ENCODE assay signal across 10 mouse cellular contexts in the genomic region with DNA sequence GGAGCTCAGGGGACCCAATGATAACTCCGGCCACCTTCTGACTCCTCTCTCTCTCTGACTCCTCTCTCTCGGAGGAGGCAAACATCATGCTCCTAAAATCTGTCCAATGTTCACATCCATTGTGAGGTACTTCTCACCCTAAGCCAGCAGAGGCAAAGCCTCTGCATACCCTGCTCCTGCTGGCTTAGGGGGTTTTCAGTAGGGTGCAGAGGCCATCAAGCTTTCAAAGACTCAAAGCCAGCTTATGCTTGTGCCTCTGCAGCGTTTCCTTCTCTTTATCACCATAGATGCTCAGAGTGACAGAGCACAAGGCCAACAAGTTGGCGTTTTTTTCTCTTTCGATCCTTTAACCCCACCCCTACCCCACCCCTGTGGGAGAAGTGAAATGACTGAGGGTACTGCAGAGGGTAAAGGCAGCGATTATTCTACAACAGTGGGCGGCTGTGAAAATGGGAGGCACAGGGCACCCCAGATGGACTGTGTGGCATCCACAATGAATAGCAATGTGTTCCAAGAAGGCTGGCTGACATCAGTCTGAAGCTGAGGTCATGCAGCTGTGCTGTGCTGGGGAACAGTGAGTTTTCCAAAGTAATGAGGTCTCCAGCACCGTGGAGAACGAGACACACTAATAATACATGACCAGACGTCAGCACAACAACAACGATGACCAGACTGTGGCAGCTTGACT. TPM values are rescaled to one million over a fixed set of nuclear protein-coding genes. Genes with fewer than 3 reads are reported as not detected.
DNase-seq lines count a peak whose midpoint lies in the region; ATAC-seq and TF ChIP-seq lines count a peak whose summit lies in the region.
"Had no signal": no experiment of that assay in that cellular context is flagged by ENCODE, and none has a peak within 500 bp of the region (broad histone marks: within the 10 kb centered on the region; RNA-seq: fewer than 3 reads in every experiment).

No protein-coding gene starts in this region.

- no peak for TF ChIP-seq POLR2A in lung, adult 2 months (IDR thresholded peaks at IDR 0.05; ENCODE audit: borderline replicate concordance, extremely low read depth, low read depth, low read length)

- no peak overlapping the region for H3K27ac ChIP-seq in forebrain, embryonic 10.5 days
- no peak overlapping the region for H3K27ac ChIP-seq in forebrain, embryonic 16.5 days (ENCODE audit: low read length)
- no peak overlapping the region; the same call in 1 of the 2 replicates for H3K27ac ChIP-seq in lung, embryonic 15.5 days
- H3K27ac ChIP-seq in stomach, embryonic 14.5 days (ENCODE audit: low read length), result no peak overlapping the region
- H3K27ac ChIP-seq: macrophage had no signal

- peaks cover 81% of the 10 kb centered on the region for H3K36me3 ChIP-seq in forebrain, embryonic 10.5 days (replicated peaks)
- peaks cover 5% of the 10 kb centered on the region for H3K36me3 ChIP-seq in forebrain, embryonic 16.5 days (ENCODE audit: control insufficient read depth, insufficient read depth)
- peaks cover 71% of the 10 kb centered on the region for H3K36me3 ChIP-seq in lung, embryonic 15.5 days
- peaks cover 46% of the 10 kb centered on the region for H3K36me3 ChIP-seq in stomach, embryonic 14.5 days (ENCODE audit: control insufficient read depth, insufficient read depth, low read length)

- DNase-seq in forebrain, embryonic 10.5 days (ENCODE audit: extremely low spot score, low spot score), result peak; percentile 12
- DNase-seq in lung, adult 2 months, result no peak
- DNase-seq in layer of hippocampus, adult 8-10 months (ENCODE audit: low spot score in 2 of 2), result peak; percentile 48
- no peak for DNase-seq in spleen, postnatal 4 days (ENCODE audit: low spot score in 2 of 2)
- DNase-seq: adrenal gland, postnatal 36 days had no signal

- no peak for ATAC-seq in forebrain, embryonic 16.5 days
- peak; percentile 13; the same call in 1 of the 2 replicates for ATAC-seq in lung, embryonic 15.5 days (ENCODE audit: borderline replicate concordance, extremely low read depth, low FRiP score, low TSS enrichment)
- ATAC-seq in stomach, embryonic 14.5 days (ENCODE audit: insufficient number of reproducible peaks, insufficient read depth, low FRiP score, low read depth), result peak; percentile 46; the same call in 1 of the 2 replicates
- ATAC-seq in megakaryocyte, adult 5-6 weeks (ENCODE audit: poor library complexity, severe bottlenecking), result no peak

- no peak for TF ChIP-seq CTCF in lung, adult 2 months (IDR thresholded peaks at IDR 0.05; ENCODE audit: insufficient read depth, low read length)

- H3K9ac ChIP-seq in forebrain, embryonic 16.5 days (replicated peaks; ENCODE audit: low read depth, low read length), result no peak overlapping the region
- no peak overlapping the region for H3K9ac ChIP-seq in lung, embryonic 15.5 days
- H3K9ac ChIP-seq in stomach, embryonic 14.5 days (replicated peaks; ENCODE audit: low read depth, low read length), result no peak overlapping the region

- no peaks in the 10 kb centered on the region for H3K9me3 ChIP-seq in forebrain, embryonic 10.5 days
- no peaks in the 10 kb centered on the region for H3K9me3 ChIP-seq in forebrain, embryonic 16.5 days (ENCODE audit: control insufficient read depth, low read length)
- H3K9me3 ChIP-seq in lung, embryonic 15.5 days, result no peaks in the 10 kb centered on the region
- no peaks in the 10 kb centered on the region for H3K9me3 ChIP-seq in stomach, embryonic 14.5 days (ENCODE audit: control insufficient read depth, low read depth, low read length)

- H3K4me3 ChIP-seq in forebrain, embryonic 10.5 days, result no peak overlapping the region
- H3K4me3 ChIP-seq in forebrain, embryonic 16.5 days (replicated peaks; ENCODE audit: low read length), result no peak overlapping the region
- no peak overlapping the region for H3K4me3 ChIP-seq in lung, embryonic 15.5 days
- H3K4me3 ChIP-seq in lung, adult 2 months (replicated peaks; ENCODE audit: extremely low read depth, low read depth, low read length), result no peak overlapping the region
- H3K4me3 ChIP-seq in stomach, embryonic 14.5 days (ENCODE audit: low read depth, low read length), result no peak overlapping the region

- H3K4me1 ChIP-seq in forebrain, embryonic 10.5 days, result peaks cover 8% of the 10 kb centered on the region; the same call in 1 of the 2 replicates
- H3K4me1 ChIP-seq in forebrain, embryonic 16.5 days (replicated peaks; ENCODE audit: control insufficient read depth, insufficient read depth, low read length), result no peaks in the 10 kb centered on the region
- peaks cover 12% of the 10 kb centered on the region; the same call in 1 of the 2 replicates for H3K4me1 ChIP-seq in lung, embryonic 15.5 days
- no peaks in the 10 kb centered on the region for H3K4me1 ChIP-seq in lung, adult 2 months (ENCODE audit: control insufficient read depth, insufficient read depth, low read length)
- H3K4me1 ChIP-seq in stomach, embryonic 14.5 days (ENCODE audit: control insufficient read depth, insufficient read depth, low read length), result no peaks in the 10 kb centered on the region

- 87% methylated on average over 11 of the region's 11 CpGs for WGBS in forebrain, embryonic 10.5 days
- WGBS in forebrain, embryonic 16.5 days, result 71% methylated on average over 11 of the region's 11 CpGs
- WGBS in lung, embryonic 15.5 days, result 51% methylated on average over 11 of the region's 11 CpGs
- 66% methylated on average over 11 of the region's 11 CpGs for WGBS in lung, adult 2 months
- WGBS in stomach, embryonic 14.5 days, result 59% methylated on average over 11 of the region's 11 CpGs

- no peak overlapping the region for H3K4me2 ChIP-seq in forebrain, embryonic 16.5 days (ENCODE audit: low read length)
- no peak overlapping the region for H3K4me2 ChIP-seq in lung, embryonic 15.5 days
- H3K4me2 ChIP-seq in stomach, embryonic 14.5 days (replicated peaks; ENCODE audit: low read depth, low read length), result no peak overlapping the region

- H3K27me3 ChIP-seq in forebrain, embryonic 10.5 days (ENCODE audit: poor library complexity, severe bottlenecking), result peaks cover 14% of the 10 kb centered on the region
- H3K27me3 ChIP-seq in forebrain, embryonic 16.5 days (replicated peaks; ENCODE audit: control insufficient read depth, insufficient read depth, low read length), result no peaks in the 10 kb centered on the region
- H3K27me3 ChIP-seq in lung, embryonic 15.5 days, result no peaks in the 10 kb centered on the region
- no peaks in the 10 kb centered on the region for H3K27me3 ChIP-seq in stomach, embryonic 14.5 days (ENCODE audit: control insufficient read depth, insufficient read depth, low read length)

RNA-seq across cellular contexts. Expression of gene Ddc, which starts 34.3 kb away (rescaled TPM):
- polyA plus RNA-seq in forebrain, embryonic 10.5 days (2016; fragmentation: Nextera tagmentation; extraction: Ambion mirVana), result 5.1 and 6.0 TPM in 2 replicates
- polyA plus RNA-seq in forebrain, embryonic 16.5 days (2015; fragmentation: Nextera tagmentation; extraction: Ambion mirVana), result 3.2 and 4.4 TPM in 2 replicates
- 15.4 and 16.4 TPM in 2 replicates for polyA plus RNA-seq in lung, embryonic 15.5 days (2015; fragmentation: Nextera tagmentation; extraction: Ambion mirVana)
- polyA plus RNA-seq in lung, adult 2 months (2012; rRNA removed), result 1.5 and 3.6 TPM in 2 replicates
- total RNA-seq in layer of hippocampus, adult 8-10 months (2022), result 10 to 100 TPM in 2 of 4 experiments, 1 to 10 TPM in 2; 7.4 to 11.0 (median 9.1) TPM
- 36.7 and 47.2 TPM in 2 replicates for polyA plus RNA-seq in stomach, embryonic 14.5 days (2014; fragmentation: Nextera tagmentation; extraction: Ambion mirVana)
- total RNA-seq in megakaryocyte, adult 5-6 weeks (2015), result 0.23 and 0.38 TPM in 2 replicates
- 0.16 TPM in 1 of 2 replicates, not detected in the other for total RNA-seq in megakaryocyte, adult 5-6 weeks (2017)
- polyA plus RNA-seq: macrophage had no signal

Comparison
In these comparisons a context has a peak if more than half of its experiments do, and no peak if none do; other contexts are left out.
1. DNase-seq: peak in forebrain, embryonic 10.5 days (single experiment) and layer of hippocampus, adult 8-10 months (2 of 2); none in lung, adult 2 months (single experiment) and spleen, postnatal 4 days (0 of 2).
2. ATAC-seq: peak in lung, embryonic 15.5 days (single experiment) and stomach, embryonic 14.5 days (single experiment); none in forebrain, embryonic 16.5 days (single experiment) and megakaryocyte, adult 5-6 weeks (single experiment).